Mouse (Mus musculus) thymus, adult 2 months (tissue): ENCODE data around the gene H2-T24. TPM values are rescaled to one million over a fixed set of nuclear protein-coding genes. Genes with fewer than 3 reads are reported as not detected.

Source experiments
- DNase-seq: peaks from one replicate; pipeline ENCODE4 v3.0.0; 2021
- H3K27ac ChIP-seq: fragments of 200-500 bp; 2 replicates; pipeline ENCODE4 v1.5.1; 2012; ENCODE audit warnings: low read length, control low read depth; ENCODE audit not compliant: control insufficient read depth, insufficient read depth
- H3K27me3 ChIP-seq: fragments of 200-500 bp; 2 replicates; pipeline ENCODE4 v1.6.1; 2012; ENCODE audit warnings: mild to moderate bottlenecking, low read length, moderate library complexity, mixed read lengths; ENCODE audit not compliant: control insufficient read depth, insufficient read depth
- H3K36me3 ChIP-seq: fragments of 200-500 bp; 2 replicates; pipeline ENCODE4 v1.6.1; 2012; ENCODE audit warnings: mild to moderate bottlenecking, low read length, moderate library complexity; ENCODE audit not compliant: control insufficient read depth, insufficient read depth
- H3K4me1 ChIP-seq: fragments of 200-500 bp; replicated peaks from 2 replicates; pipeline ENCODE4 v1.6.1; 2012; ENCODE audit warnings: low read length; ENCODE audit not compliant: control insufficient read depth, insufficient read depth
- H3K4me3 ChIP-seq: fragments of 200-500 bp; 2 replicates; pipeline ENCODE4 v1.5.1; 2012; ENCODE audit warnings: mild to moderate bottlenecking, low read length, control low read depth, moderate library complexity; ENCODE audit not compliant: control insufficient read depth, insufficient read depth
- CTCF ChIP-seq: fragments of 200-500 bp; IDR thresholded peaks from 2 replicates; pipeline ENCODE4 v1.5.1; 2012; ENCODE audit warnings: mild to moderate bottlenecking, control low read depth, low read length, moderate library complexity, borderline replicate concordance; ENCODE audit not compliant: control insufficient read depth, poor library complexity, insufficient read depth; ENCODE audit errors: extremely low read depth
- POLR2A ChIP-seq: fragments of 200-500 bp; IDR thresholded peaks from 2 replicates; pipeline ENCODE4 v1.6.1; 2012; ENCODE audit warnings: mild to moderate bottlenecking, low read length, control low read depth, moderate library complexity; ENCODE audit not compliant: control insufficient read depth, poor library complexity, insufficient read depth; ENCODE audit errors: extremely low read depth
- WGBS: fragments of 180-500 bp; shearing (Covaris S2); methylation state at CpG from one replicate; pipeline ENCODE4 v1.1.7; 2018; 5-methylcytosine and 5-hydroxymethylcytosine counted together
- polyA plus RNA-seq: library from polyadenylated mRNA; depleted of rRNA; stranded (reverse); fragments of >200 nt; gene quantifications from 2 replicates; pipeline ENCODE4 v1.2.3, GENCODE M21; 2012

The H2-T24 gene
- polyA plus RNA-seq, 1 experiment, result 20.4 TPM

GRCm38 (mm10) chr17:35979401-35980362 is 40.7 kb downstream of the H2-T24 start, which contains the start of the genes Gnl1 and Prr3:
TSS of gene Gnl1 (plus strand) at chr17:35979851.
TSS of gene Prr3 (minus strand) at chr17:35980236.
- under 1% methylated on average over 108 of the region's 109 CpGs for WGBS
- Histone ChIP-seq H3K27ac (peak within 1 kb of the TSS; percentile 61), H3K27me3 (no peaks in the 10 kb centered on the region), H3K4me1 (peaks cover 15% of the 10 kb centered on the region), H3K4me3 (peak within 1 kb of the TSS; percentile 92), H3K36me3 (peaks cover 8% of the 10 kb centered on the region; the same call in 1 of the 2 replicates)
- DNase-seq, result peak; percentile 84
- TF ChIP-seq CTCF (no peak), POLR2A (peak; percentile 34; the same call in 1 of the 2 replicates)

- DNase-seq, result no peak
- Histone ChIP-seq H3K27ac (peak overlapping the region; percentile 61), H3K4me3 (peak overlapping the region; percentile 92), H3K27me3 (no peaks in the 10 kb centered on the region), H3K4me1 (peaks cover 15% of the 10 kb centered on the region), H3K36me3 (peaks cover 11% of the 10 kb centered on the region; the same call in 1 of the 2 replicates)
- under 1% methylated on average over 41 of the region's 41 CpGs for WGBS
- TF ChIP-seq POLR2A (peak; percentile 34; the same call in 1 of the 2 replicates), CTCF (0 out of 2 replicates have a peak, but pooled peaks have one; percentile 21)
These were observed 41.5 kb downstream of the H2-T24 start for GRCm38 (mm10) chr17:35978811-35979400.

GRCm38 (mm10) chr17:35972131-35972530 is 48.2 kb downstream of the H2-T24 start:
- 15% methylated on average over 1 of the region's 1 CpGs for WGBS
- DNase-seq, result no peak
- H3K36me3 ChIP-seq, result peaks cover 3% of the 10 kb centered on the region; the same call in 1 of the 2 replicates
- no peaks in the 10 kb centered on the region for H3K27me3 ChIP-seq
- H3K27ac ChIP-seq, result no peak overlapping the region
- H3K4me3 ChIP-seq, result no peak overlapping the region
- no peak for TF ChIP-seq CTCF
- no peak for TF ChIP-seq POLR2A
- H3K4me1 ChIP-seq, result peaks cover 9% of the 10 kb centered on the region

- peaks cover 9% of the 10 kb centered on the region for H3K4me1 ChIP-seq
- no peaks in the 10 kb centered on the region for H3K27me3 ChIP-seq
- H3K36me3 ChIP-seq, result peaks cover 5% of the 10 kb centered on the region
- DNase-seq, result peak; percentile 100
- H3K4me3 ChIP-seq, result peak within 1 kb of the TSS; percentile 84
- TF ChIP-seq POLR2A (peak; percentile 91), CTCF (peak; percentile 41; the same call in 1 of the 2 replicates)
- under 1% methylated on average over 68 of the region's 68 CpGs for WGBS
- peak within 1 kb of the TSS; percentile 14 for H3K27ac ChIP-seq
These were observed 50.7 kb downstream of the H2-T24 start, which contains the start of gene Abcf1 for GRCm38 (mm10) chr17:35969418-35970389. TSS of gene Abcf1 (minus strand) at chr17:35969761.

- Histone ChIP-seq H3K4me1 (peaks cover 9% of the 10 kb centered on the region), H3K36me3 (peaks cover 21% of the 10 kb centered on the region), H3K27me3 (no peaks in the 10 kb centered on the region), H3K27ac (no peak overlapping the region), H3K4me3 (no peak overlapping the region)
- 88% methylated on average over 2 of the region's 2 CpGs for WGBS
- DNase-seq, result no peak
- TF ChIP-seq POLR2A (no peak), CTCF (no peak)
These were observed 52.7 kb downstream of the H2-T24 start for GRCm38 (mm10) chr17:35967621-35968020.

GRCm38 (mm10) chr17:35963279-35963678 is 57.1 kb downstream of the H2-T24 start:
- Histone ChIP-seq H3K27ac (no peak overlapping the region), H3K27me3 (no peaks in the 10 kb centered on the region), H3K36me3 (peaks cover 65% of the 10 kb centered on the region), H3K4me1 (no peaks in the 10 kb centered on the region), H3K4me3 (no peak overlapping the region)
- 96% methylated on average over 10 of the region's 10 CpGs for WGBS
- TF ChIP-seq POLR2A (no peak), CTCF (no peak)
- no peak for DNase-seq
